ENCODE assay signal across 13 mouse cellular contexts in genomic region chr14:13651541-13652298, GRCm38 (mm10). TPM values are rescaled to one million over a fixed set of nuclear protein-coding genes. Genes with fewer than 3 reads are reported as not detected.
DNase-seq lines count a peak whose midpoint lies in the region; ATAC-seq and TF ChIP-seq lines count a peak whose summit lies in the region.
"Had no signal": no experiment of that assay in that cellular context is flagged by ENCODE, and none has a peak within 500 bp of the region (broad histone marks: within the 10 kb centered on the region; RNA-seq: fewer than 3 reads in every experiment).

No protein-coding gene starts in this region.

- no peaks in the 10 kb centered on the region for H3K36me3 ChIP-seq in hindbrain, embryonic 12.5 days
- H3K36me3 ChIP-seq in midbrain, postnatal 0 days (ENCODE audit: insufficient read depth, low read length) = no peaks in the 10 kb centered on the region
- H3K36me3 ChIP-seq: intestine, embryonic 15.5 days; liver, embryonic 12.5 days had no signal

- no peak for TF ChIP-seq POLR2A in brain, embryonic 14.5 days (IDR thresholded peaks at IDR 0.05; ENCODE audit: borderline replicate concordance, extremely low read depth, insufficient read depth, insufficient read length, poor library complexity, severe bottlenecking)

- no peaks in the 10 kb centered on the region for H3K27me3 ChIP-seq in hindbrain, embryonic 12.5 days
- no peaks in the 10 kb centered on the region for H3K27me3 ChIP-seq in midbrain, postnatal 0 days (ENCODE audit: insufficient read depth, low read length)
- H3K27me3 ChIP-seq: intestine, embryonic 15.5 days; liver, embryonic 12.5 days had no signal

- no peak overlapping the region for H3K4me2 ChIP-seq in hindbrain, embryonic 12.5 days (replicated peaks)
- no peak overlapping the region for H3K4me2 ChIP-seq in midbrain, postnatal 0 days (ENCODE audit: low read depth, low read length, poor library complexity, severe bottlenecking)
- H3K4me2 ChIP-seq: intestine, embryonic 15.5 days; liver, embryonic 12.5 days had no signal

- DNase-seq in frontal cortex, postnatal 10 days (ENCODE audit: low spot score in 2 of 2) = no peak
- DNase-seq in brain, embryonic 14.5 days (ENCODE audit: low read depth) = peak; percentile 96
- peak; percentile 72 for DNase-seq in midbrain, postnatal 0 days (ENCODE audit: low spot score)
- no peak for DNase-seq in heart, postnatal 4 days
- no peak for DNase-seq in kidney, postnatal 14 days
- DNase-seq in adrenal gland, adult (ENCODE audit: inconsistent age in 2 of 2, low spot score in 1 of 2) = no peak
- DNase-seq: thymus, postnatal 25 days had no signal

- WGBS in hindbrain, embryonic 12.5 days = 57% methylated on average over 2 of the region's 2 CpGs
- WGBS in midbrain, postnatal 0 days = 27% methylated on average over 2 of the region's 2 CpGs

- H3K9me3 ChIP-seq in hindbrain, embryonic 12.5 days (replicated peaks) = no peaks in the 10 kb centered on the region
- H3K9me3 ChIP-seq in midbrain, postnatal 0 days (ENCODE audit: low read length) = no peaks in the 10 kb centered on the region
- H3K9me3 ChIP-seq: intestine, embryonic 15.5 days; liver, embryonic 12.5 days had no signal

- peaks cover 6% of the 10 kb centered on the region; the same call in 1 of the 2 replicates for H3K4me1 ChIP-seq in hindbrain, embryonic 12.5 days
- no peaks in the 10 kb centered on the region for H3K4me1 ChIP-seq in midbrain, postnatal 0 days (ENCODE audit: insufficient read depth, low read length)
- H3K4me1 ChIP-seq: intestine, embryonic 15.5 days; liver, embryonic 12.5 days had no signal

- H3K9ac ChIP-seq in hindbrain, embryonic 12.5 days = no peak overlapping the region
- no peak overlapping the region for H3K9ac ChIP-seq in midbrain, postnatal 0 days (replicated peaks; ENCODE audit: low read length, poor library complexity, severe bottlenecking)
- H3K9ac ChIP-seq: intestine, embryonic 15.5 days; liver, embryonic 12.5 days had no signal

- ATAC-seq in frontal cortex, adult (ENCODE audit: low TSS enrichment) = peak; percentile 79
- peak; percentile 79 for ATAC-seq in hindbrain, embryonic 12.5 days (ENCODE audit: low FRiP score)
- ATAC-seq in midbrain, postnatal 0 days (ENCODE audit: low FRiP score) = peak; percentile 89
- ATAC-seq: intestine, embryonic 15.5 days; liver, embryonic 12.5 days had no signal

- no peak overlapping the region for H3K27ac ChIP-seq in hindbrain, embryonic 12.5 days
- H3K27ac ChIP-seq in midbrain, postnatal 0 days (ENCODE audit: low read depth, low read length) = no peak overlapping the region
- H3K27ac ChIP-seq: intestine, embryonic 15.5 days; liver, embryonic 12.5 days; macrophage had no signal

- H3K4me3 ChIP-seq in hindbrain, embryonic 12.5 days = no peak overlapping the region
- H3K4me3 ChIP-seq in midbrain, postnatal 0 days (ENCODE audit: low read depth, low read length) = no peak overlapping the region
- H3K4me3 ChIP-seq: intestine, embryonic 15.5 days; liver, embryonic 12.5 days had no signal

- no peak for TF ChIP-seq CTCF in brain, embryonic 14.5 days (IDR thresholded peaks at IDR 0.05; ENCODE audit: borderline replicate concordance, extremely low read depth, insufficient read depth, insufficient read length)
- TF ChIP-seq CTCF in midbrain, postnatal 0 days (IDR thresholded peaks at IDR 0.05) = peak; percentile 28; the same call in 1 of the 2 replicates

RNA-seq across cellular contexts. Expression of gene Sntn, which starts 19.0 kb away (rescaled TPM):
- polyA plus RNA-seq in brain, embryonic 14.5 days (2012; rRNA removed) = not detected in 2 replicates
- polyA plus RNA-seq in hindbrain, embryonic 12.5 days (2016; fragmentation: Nextera tagmentation; extraction: Ambion mirVana) = not detected in 2 replicates
- total RNA-seq in midbrain, postnatal 0 days (2014; rRNA removed) = not detected in 2 replicates
- polyA plus RNA-seq in midbrain, postnatal 0 days (2015; fragmentation: Nextera tagmentation; extraction: Ambion mirVana) = 0.16 and 0.40 TPM in 2 replicates
- total RNA-seq in heart, postnatal 4 days (2021) = not detected
- total RNA-seq: common myeloid progenitor, adult 5-6 weeks had no signal
- polyA plus RNA-seq: intestine, embryonic 15.5 days; liver, embryonic 12.5 days; macrophage had no signal

Comparison
In these comparisons a context has a peak if more than half of its experiments do, and no peak if none do; other contexts are left out.
1. DNase-seq: peak in brain, embryonic 14.5 days (single experiment) and midbrain, postnatal 0 days (single experiment); none in frontal cortex, postnatal 10 days (0 of 2), heart, postnatal 4 days (single experiment), kidney, postnatal 14 days (single experiment) and adrenal gland, adult (0 of 2).
2. Peak in every context shown above with its lines, with median percentiles within 50 percentile points of each other: ATAC-seq.